Mouse (Mus musculus) gastrocnemius, adult 2 months (tissue): Measurements from ENCODE around the gene Prss38. TPM values are rescaled to one million over a fixed set of nuclear protein-coding genes. Genes with fewer than 3 reads are reported as not detected.
"Not testable (repeated sequence)": the region's sequence is repeated elsewhere in the genome, so short reads cannot be mapped to it uniquely, and the experiment has no call there.

ENCODE experiments used
- DNase-seq: peaks from one replicate; pipeline ENCODE4 v3.0.0; 2022
- H3K27ac ChIP-seq: fragments of 200-600 bp; 2 replicates; pipeline ENCODE4 v1.8.1; 2022; ENCODE audit warnings: mild to moderate bottlenecking
- H3K4me3 ChIP-seq: fragments of 200-600 bp; 2 replicates; pipeline ENCODE4 v1.8.1; 2022; ENCODE audit warnings: mild to moderate bottlenecking, moderate library complexity
- CTCF ChIP-seq: fragments of 200-600 bp; IDR thresholded peaks from 2 replicates; pipeline ENCODE4 v1.8.1; 2022; ENCODE audit warnings: antibody characterized with exemption, mild to moderate bottlenecking, moderate library complexity
- intact Hi-C: fragments of 180-260 bp; cut with DNase I; formaldehyde crosslinking; loops from one replicate; pipeline ENCODE4 v1.15.1; 2025
- total RNA-seq, 2 experiments: library from RNA; stranded (reverse); gene quantifications; 2 replicates each; pipeline ENCODE4 v1.2.3; 2021

Prss38 gene
- total RNA-seq, 2 experiments from 2014 or later, result not detected

DNA sequence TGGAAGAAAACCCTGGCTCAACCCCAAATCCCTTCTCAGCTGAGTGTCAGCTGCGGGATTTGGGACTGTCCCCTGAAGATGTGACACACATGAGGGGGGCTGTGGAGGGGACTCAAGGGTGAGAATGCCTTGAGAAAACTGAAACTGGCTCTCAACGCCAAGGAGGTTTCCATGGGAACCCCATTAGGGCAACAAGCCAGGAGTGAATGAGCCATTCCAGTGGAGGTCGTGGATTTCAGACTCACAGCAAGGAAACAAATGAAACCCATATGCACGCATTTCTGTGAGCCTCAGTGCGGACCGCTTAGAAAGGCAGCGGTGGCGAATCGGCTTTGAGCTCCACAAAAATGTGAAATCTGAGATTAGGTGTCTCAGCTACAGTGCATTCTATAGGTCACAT lies 18.1 kb upstream of the Prss38 start:
- intact Hi-C loops, result no loop called here
- Histone ChIP-seq H3K27ac (no peak overlapping the region), H3K4me3 (no peak overlapping the region)
- DNase-seq, result peak; percentile 36
- no peak for TF ChIP-seq CTCF

DNA sequence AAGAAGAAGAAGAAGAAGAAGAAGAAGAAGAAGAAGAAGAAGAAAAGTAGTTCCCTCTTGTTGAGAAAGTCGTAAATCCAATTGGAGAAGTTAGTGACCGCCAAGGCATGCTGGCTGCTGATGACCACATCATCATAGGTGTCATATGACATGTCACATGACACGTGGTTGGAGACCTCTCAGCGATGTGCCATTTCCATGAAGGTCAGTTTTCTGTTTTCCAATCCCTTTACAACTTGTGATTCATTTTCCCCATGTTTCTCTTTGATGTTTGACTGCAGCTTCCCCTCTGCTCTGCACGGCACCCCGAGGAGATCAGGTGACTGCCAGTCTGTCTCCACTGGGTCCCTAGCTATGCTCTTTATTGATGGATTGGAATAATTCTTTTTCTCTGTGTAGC lies 16.8 kb upstream of the Prss38 start:
- no peak for TF ChIP-seq CTCF
- DNase-seq, result no peak
- no peak overlapping the region for H3K4me3 ChIP-seq
- intact Hi-C loops, result no loop called here
- 0 out of 2 replicates have a peak overlapping the region, but pooled peaks have one; percentile 2 for H3K27ac ChIP-seq

DNA sequence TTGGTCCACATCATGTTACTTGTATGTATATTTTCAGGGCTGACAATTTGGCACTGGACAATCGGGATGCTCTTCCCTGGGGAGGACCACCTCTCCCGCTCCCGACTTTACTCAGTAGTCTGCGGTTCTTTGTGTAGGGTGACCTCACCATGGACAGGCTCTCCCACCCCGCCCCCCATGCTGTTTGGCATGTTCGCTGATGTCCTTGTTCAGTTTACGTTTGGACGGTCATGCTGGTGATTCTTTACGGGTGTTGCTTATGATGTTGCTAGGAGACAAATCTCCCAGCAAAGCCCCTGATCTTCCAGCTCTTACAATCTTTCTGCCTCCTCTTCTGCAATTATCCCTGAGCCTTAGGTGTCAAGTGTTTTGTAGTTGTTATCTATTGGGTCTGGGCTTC lies 15.0 kb upstream of the Prss38 start:
- no peak overlapping the region for H3K27ac ChIP-seq
- H3K4me3 ChIP-seq, result no peak overlapping the region
- peak; percentile 14 for DNase-seq
- TF ChIP-seq CTCF, result no peak
- intact Hi-C loops, result no loop called here

DNA sequence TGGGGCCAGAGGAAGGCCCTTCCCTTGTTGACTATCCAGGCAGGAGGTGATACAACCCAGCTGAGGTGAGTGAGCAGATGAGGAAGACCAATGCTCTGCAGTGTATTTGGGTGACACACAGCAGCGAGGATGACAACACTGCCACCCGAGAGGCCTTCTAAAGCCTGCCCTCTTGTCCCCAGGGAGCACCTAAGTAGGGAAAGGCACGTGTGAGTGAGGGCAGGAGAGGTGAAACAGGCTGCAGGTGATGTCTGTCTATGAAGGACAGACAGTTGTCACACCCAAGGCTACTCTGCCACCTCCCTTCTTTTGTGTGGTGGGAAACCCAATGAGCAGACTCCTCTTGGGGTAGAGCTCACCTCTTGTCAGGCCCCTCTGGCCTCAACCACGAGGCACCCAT lies 14.2 kb upstream of the Prss38 start:
- Histone ChIP-seq H3K27ac (no peak overlapping the region), H3K4me3 (no peak overlapping the region)
- DNase-seq, result peak; percentile 11
- TF ChIP-seq CTCF, result no peak
- intact Hi-C loops, result no loop called here

DNA sequence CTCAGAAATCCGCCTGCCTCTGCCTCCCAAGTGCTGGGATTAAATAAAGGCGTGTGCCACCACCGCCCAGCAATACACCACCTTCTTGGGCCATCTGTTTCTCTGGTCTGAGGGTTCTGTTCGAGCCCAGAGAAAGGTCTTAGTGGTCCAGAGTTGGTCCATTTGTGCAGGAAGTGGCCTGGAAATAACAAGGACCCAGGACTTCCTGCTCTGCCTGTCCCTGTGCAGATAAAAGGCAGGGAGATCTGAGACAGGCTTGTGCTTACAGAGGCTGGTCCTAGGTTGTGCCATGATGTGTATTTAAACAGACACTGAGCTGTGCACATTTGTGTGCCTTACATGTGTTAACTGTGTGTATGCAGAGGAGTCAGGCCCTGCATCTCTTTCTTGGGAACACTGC lies 13.3 kb upstream of the Prss38 start:
- intact Hi-C loops, result no loop called here
- Histone ChIP-seq H3K27ac (no peak overlapping the region), H3K4me3 (no peak overlapping the region)
- no peak for DNase-seq
- TF ChIP-seq CTCF, result no peak

DNA sequence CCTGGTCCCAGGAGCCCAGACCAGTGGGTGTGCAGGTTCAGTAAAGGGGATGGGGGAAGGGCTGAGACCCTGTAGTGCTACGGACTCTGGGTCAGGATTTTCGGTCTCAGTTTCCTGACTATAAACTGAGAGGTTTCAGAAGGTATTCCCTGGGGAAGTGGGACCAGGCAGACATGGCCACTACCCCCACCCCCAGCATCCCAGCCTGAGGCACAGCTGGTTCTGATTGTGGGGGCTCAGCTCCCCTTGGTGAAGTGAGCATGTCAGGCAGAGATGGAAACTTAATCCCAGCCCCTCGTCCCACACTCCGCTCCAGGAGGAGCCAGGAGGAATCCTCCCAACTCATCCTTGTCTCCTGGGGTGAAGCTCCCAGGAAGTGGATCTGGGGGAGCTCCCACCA lies 12.0 kb upstream of the Prss38 start:
- Histone ChIP-seq H3K27ac (no peak overlapping the region), H3K4me3 (no peak overlapping the region)
- intact Hi-C loops, result no loop called here
- no peak for TF ChIP-seq CTCF
- peak; percentile 9 for DNase-seq

DNA sequence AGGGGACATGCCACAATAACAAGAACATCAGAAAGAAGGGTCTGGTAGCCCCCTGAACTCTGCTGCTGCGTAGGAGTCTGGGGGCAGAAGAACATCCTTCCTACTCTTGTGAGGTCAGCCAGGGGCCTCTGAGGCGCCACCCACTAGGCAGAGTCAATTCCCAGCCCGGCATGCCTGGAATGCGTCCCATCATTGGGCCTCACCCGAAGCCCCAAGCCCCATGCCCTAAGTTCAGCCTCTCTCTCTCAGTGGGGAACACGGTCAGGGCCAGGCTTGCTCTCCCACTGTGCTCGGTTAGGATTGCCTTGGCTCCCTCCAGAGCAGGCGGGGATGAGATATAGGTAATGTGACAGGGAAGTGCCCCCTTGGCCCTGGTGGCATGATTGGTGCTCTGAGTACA lies 9.7 kb upstream of the Prss38 start:
- Histone ChIP-seq H3K4me3 (no peak overlapping the region), H3K27ac (peak overlapping the region; percentile 35; the same call in 1 of the 2 replicates)
- TF ChIP-seq CTCF, result no peak
- intact Hi-C loops, result no loop called here
- peak; percentile 43 for DNase-seq

DNA sequence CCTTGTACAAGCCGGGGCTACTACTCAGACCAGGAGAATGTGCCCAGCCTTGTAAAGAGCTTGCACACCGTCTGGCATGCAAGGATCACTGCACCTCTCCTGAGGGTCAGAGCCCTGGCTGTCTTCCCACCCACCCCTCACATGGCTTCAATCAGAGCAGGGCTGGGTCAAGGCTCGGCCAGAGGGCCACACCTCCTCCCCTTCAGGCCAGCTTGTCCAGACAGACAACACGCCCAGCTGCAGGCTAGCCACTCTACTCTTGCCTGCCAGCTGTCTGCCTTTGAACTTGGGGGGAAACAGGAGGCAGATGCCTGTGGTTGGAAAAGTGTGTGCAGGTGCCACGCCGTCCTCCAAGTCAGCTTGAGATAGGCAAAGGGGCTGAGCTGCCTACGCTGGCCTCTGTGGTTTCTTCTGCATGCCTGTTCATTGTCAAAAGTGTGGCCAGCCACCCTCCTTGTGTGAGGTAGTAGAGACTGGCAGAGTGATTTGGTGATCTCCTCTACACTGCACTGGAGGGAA lies 9.0 kb upstream of the Prss38 start:
- Histone ChIP-seq H3K27ac (peak overlapping the region; percentile 35), H3K4me3 (no peak overlapping the region)
- no peak for TF ChIP-seq CTCF
- intact Hi-C loops, result no loop called here
- DNase-seq, result peak; percentile 75

DNA sequence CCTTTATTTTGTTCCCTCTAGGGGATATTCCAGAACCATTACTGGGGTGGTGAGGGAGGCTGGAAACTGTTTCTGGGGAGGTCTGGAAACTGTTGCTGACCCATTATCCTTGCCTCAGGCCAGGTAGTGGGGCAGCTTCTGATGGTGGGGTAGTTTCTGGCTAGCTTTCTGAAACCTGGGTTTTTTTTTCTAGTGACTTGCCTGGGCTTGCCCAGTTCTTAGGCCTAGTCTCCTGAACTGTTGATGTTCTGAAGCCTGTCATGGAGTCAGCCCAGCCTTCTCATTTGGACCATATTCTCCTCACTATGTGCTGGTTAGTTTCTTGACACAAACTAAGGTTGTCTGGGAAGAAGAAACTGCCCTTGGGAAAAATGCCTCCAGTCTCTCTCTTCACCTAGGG lies 4.1 kb upstream of the Prss38 start:
- H3K4me3 ChIP-seq, result no peak overlapping the region
- DNase-seq, result no peak
- intact Hi-C loops, result no loop called here
- H3K27ac ChIP-seq, result no peak overlapping the region
- TF ChIP-seq CTCF, result no peak

DNA sequence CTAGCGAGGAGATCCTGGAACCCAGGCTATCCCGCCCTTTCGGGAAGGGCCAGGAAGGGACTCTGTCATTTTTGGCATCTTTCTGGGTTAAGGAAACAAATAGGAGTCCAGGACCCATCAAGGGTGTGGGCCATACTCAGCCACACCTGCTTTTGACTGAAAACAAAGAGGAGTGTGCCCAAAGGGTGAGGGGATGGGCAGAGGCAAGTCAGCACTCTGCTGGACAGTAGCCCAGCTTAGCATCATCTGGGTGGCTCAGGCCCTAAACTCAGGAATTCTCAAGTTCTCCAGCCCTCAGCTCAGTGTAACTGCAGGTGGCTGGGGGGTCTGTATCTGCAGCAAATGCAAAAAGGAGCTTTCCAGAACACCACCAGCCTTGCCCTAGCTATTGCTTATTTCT lies 2.5 kb upstream of the Prss38 start:
- no peak for TF ChIP-seq CTCF
- Histone ChIP-seq H3K27ac (peak overlapping the region; percentile 12), H3K4me3 (no peak overlapping the region)
- intact Hi-C loops, result no loop called here
- DNase-seq, result peak; percentile 39

DNA sequence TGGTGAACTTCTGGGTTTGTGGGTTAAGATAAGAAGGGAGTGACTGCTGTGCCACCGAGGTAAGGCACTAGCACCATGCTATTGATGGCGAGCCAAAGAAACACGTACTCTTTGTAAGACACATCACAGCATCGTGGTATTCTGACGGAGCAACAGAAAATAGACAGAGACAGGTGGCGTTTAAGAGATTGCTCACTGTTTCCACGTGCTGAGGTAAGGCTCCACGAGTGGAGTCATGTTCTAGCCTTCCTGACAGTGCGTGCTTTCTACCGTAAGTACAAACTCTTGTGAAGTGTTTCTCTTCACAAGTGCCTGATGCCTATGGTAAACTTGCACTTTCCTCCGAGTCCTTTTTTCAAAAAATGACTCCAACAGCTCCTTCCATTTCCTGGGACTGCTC lies 5.6 kb downstream of the Prss38 start:
- intact Hi-C loops, result loop anchor here (5.0 kb wide), 1 partner anchor 63 kb away; the partner anchor contains the start of gene Wnt9a
- H3K4me3 ChIP-seq, result no peak overlapping the region
- no peak for TF ChIP-seq CTCF
- H3K27ac ChIP-seq, result no peak overlapping the region
- DNase-seq, result no peak

DNA sequence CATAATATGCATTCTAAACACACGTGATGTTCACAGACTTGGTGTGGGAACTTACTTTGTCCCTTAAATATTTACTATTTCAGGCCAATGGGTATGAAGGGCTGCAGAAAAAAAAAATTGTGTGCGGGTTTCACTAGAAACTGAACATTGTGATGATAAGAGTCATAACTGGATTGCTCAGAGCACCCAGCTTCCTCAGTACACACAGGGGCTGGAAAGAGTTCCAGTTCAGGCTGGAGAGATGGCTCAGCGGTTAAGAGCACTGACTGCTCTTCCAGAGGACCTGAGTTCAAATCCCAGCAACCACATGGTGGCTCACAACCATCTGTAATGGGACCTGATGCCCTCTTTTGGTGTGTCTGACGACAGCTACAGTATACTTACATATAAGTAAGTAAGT lies 7.5 kb downstream of the Prss38 start:
- DNase-seq, H3K4me3 ChIP-seq, H3K27ac ChIP-seq: not testable (repeated sequence)
- intact Hi-C loops, result loop anchor here (5.0 kb wide), 1 partner anchor 61 kb away; the partner anchor contains the start of gene Wnt9a

DNA sequence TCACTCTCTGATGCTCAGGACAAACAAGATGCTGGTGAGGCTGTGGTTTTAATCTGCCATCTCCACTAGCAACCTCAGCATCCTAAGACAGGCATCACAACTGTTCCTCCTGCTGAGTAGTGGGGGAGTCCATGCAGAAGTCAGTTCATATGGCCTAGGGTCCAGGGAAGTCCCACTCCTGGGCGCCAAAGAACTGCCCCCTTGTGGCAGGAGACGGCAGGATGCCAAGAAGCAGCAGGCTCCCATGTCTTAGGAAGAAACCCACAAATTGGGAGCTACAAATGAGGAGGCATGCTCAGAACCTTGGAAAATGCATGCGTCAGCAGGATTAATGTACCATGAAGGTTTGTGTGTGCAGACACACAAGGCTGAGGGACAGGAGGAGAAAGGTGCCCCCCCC lies 8.8 kb downstream of the Prss38 start:
- no peak overlapping the region for H3K27ac ChIP-seq
- peak; percentile 51 for DNase-seq
- intact Hi-C loops, result loop anchor here (5.0 kb wide), 1 partner anchor 59 kb away; the partner anchor contains the start of gene Wnt9a
- TF ChIP-seq CTCF, result peak; percentile 55
- H3K4me3 ChIP-seq, result no peak overlapping the region

DNA sequence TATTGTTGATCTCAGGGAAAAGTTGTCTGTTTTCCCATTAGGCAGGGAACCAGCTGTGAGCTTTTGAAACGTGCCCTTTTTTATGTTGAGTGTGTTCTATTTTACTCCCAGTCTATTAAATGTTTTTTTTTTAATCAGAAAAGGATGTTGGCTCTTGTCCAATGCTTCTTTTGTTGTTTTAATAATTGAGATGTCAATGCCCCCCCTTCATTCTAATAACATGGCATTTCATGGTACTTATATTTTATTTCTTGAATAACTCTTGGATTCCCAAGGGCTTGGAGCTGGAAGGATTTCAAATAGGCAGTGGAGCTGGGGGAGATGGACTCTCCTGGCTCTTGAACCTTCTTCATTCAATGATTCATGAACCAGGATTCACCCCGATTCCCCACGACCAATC lies 9.4 kb downstream of the Prss38 start:
- Histone ChIP-seq H3K27ac (no peak overlapping the region), H3K4me3 (no peak overlapping the region)
- intact Hi-C loops, result loop anchor here (5.0 kb wide), 1 partner anchor 59 kb away; the partner anchor contains the start of gene Wnt9a
- DNase-seq, result no peak
- no peak for TF ChIP-seq CTCF

DNA sequence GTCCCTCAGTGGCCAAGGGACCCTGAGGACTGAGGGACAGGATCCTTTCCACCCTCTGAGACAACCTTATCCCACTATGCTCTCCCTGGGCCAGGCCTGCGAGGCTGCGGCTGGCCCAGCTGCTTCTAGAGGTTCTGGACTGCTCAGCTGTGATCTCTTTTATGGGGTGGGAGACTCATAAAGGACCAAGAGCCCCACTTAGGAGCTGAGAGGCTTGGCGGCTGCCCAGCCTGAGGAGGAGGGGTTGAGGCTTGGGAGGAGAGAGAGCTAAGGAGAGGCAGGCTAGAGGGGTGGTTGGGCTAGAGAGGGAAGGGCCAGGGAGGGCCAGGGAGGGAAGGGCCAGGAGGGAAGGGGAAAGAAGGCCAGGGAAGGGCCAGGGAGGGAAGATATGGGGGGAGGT lies 11.0 kb downstream of the Prss38 start:
- DNase-seq, result no peak
- no peak for TF ChIP-seq CTCF
- H3K4me3 ChIP-seq, result no peak overlapping the region
- intact Hi-C loops, result no loop called here
- H3K27ac ChIP-seq, result peak overlapping the region; percentile 25
